Mouse (Mus musculus) lung, embryonic 15.5 days (tissue): ENCODE results near the gene Gm37240. TPM values are rescaled to one million over a fixed set of nuclear protein-coding genes. Genes with fewer than 3 reads are reported as not detected.
"Not testable (repeated sequence)": the region's sequence is repeated elsewhere in the genome, so short reads cannot be mapped to it uniquely, and the experiment has no call there.

Experiments used
- ATAC-seq: fragments of 200-750 bp; cut with Nextera tagmentation; 2 replicates; pipeline ENCODE4 v1.8.0; 2017; ENCODE audit warnings: moderate number of reproducible peaks, borderline replicate concordance; ENCODE audit not compliant: low FRiP score, low TSS enrichment; ENCODE audit errors: extremely low read depth
- H3K27ac ChIP-seq: fragments of 300-500 bp; sonication (generic); 2 replicates; pipeline ENCODE4 v1.5.1; 2015; ENCODE audit warnings: moderate library complexity, mild to moderate bottlenecking, inconsistent platforms
- H3K27me3 ChIP-seq: fragments of 300-500 bp; sonication (generic); 2 replicates; pipeline ENCODE4 v1.6.1; 2015; ENCODE audit warnings: inconsistent platforms
- H3K36me3 ChIP-seq: fragments of 300-500 bp; sonication (generic); 2 replicates; pipeline ENCODE4 v1.6.1; 2015; ENCODE audit warnings: inconsistent platforms
- H3K4me1 ChIP-seq: fragments of 300-500 bp; sonication (generic); 2 replicates; pipeline ENCODE4 v1.6.1; 2015; ENCODE audit warnings: inconsistent platforms
- H3K4me2 ChIP-seq: fragments of 300-500 bp; sonication (generic); 2 replicates; pipeline ENCODE4 v1.6.1; 2015; ENCODE audit warnings: inconsistent platforms, mild to moderate bottlenecking, moderate library complexity
- H3K4me3 ChIP-seq: fragments of 300-500 bp; sonication (generic); 2 replicates; pipeline ENCODE4 v1.5.1; 2015; ENCODE audit warnings: mild to moderate bottlenecking, inconsistent platforms
- H3K9ac ChIP-seq: fragments of 300-500 bp; sonication (generic); 2 replicates; pipeline ENCODE4 v1.6.1; 2015; ENCODE audit warnings: inconsistent platforms
- H3K9me3 ChIP-seq: fragments of 300-500 bp; sonication (generic); 2 replicates; pipeline ENCODE4 v1.6.1; 2016; ENCODE audit warnings: inconsistent platforms
- WGBS: fragments of 180-500 bp; shearing (Covaris S2); methylation state at CpG from one replicate; pipeline ENCODE4 v1.1.7; 2015; 5-methylcytosine and 5-hydroxymethylcytosine counted together
- polyA plus RNA-seq: library from polyadenylated mRNA; unstranded; fragments of >200 nt; fragmentation: Nextera tagmentation; extraction: Ambion mirVana; gene quantifications from 2 replicates; pipeline ENCODE4 v1.2.1, GENCODE M21; 2015

Gm37240 gene
- polyA plus RNA-seq, 1 experiment from 2014 or later, result 8.8 TPM

DNA sequence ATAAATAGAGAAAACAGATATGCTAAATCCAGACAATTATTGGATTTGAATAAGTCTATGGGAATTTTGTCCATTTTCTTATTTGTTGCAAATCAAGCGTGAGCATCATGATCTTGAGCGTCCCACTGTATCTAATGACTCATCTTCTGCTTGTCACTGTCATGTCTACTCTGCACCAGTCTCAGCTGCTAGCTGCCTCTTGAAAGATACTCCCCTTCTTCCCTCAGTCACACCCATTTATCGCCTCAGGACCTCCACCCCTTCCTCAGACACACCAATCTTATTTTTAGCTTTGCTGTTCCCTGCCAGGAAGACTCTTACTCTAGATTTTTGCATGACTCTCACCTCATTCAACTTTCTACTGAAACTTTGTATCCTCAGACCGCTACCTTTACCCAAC lies 1323.9 kb downstream of the Gm37240 start:
- H3K36me3 ChIP-seq, result no peaks in the 10 kb centered on the region
- no peak overlapping the region for H3K9ac ChIP-seq
- no peak overlapping the region for H3K27ac ChIP-seq

DNA sequence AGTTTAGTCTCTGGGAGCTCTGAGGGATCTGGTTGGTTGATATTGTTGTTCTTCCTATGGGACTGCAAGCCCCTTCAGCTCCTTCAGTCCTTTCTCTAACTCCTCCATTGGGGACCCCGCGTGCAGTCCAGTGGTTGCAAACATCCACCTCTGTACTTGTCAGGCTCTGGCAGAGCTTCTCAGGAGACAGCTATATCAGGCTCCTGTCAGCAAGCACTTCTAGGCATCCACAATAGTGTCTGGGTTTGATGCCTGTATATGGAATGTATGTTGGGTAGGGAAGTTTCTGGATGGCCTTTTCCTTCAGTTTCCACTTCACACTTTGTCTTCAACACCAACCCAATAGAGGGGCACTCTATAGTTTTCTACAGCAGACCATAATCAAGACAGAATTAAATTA lies 1324.4 kb downstream of the Gm37240 start:
- 88% methylated on average over 2 of the region's 2 CpGs for WGBS
- ATAC-seq, H3K27ac ChIP-seq: not testable (repeated sequence)

More for the DNA sequence above, 1323.9 kb downstream of the Gm37240 start:
- H3K9me3 ChIP-seq, result no peaks in the 10 kb centered on the region
- ATAC-seq, result no peak
- no peaks in the 10 kb centered on the region for H3K27me3 ChIP-seq
- no peak overlapping the region for H3K4me2 ChIP-seq
- H3K4me3 ChIP-seq, result no peak overlapping the region
- WGBS, result 86% methylated on average over 4 of the region's 4 CpGs
- H3K4me1 ChIP-seq, result 0 out of 2 replicates have a peak, but pooled peaks cover 5% of the 10 kb centered on the region

DNA sequence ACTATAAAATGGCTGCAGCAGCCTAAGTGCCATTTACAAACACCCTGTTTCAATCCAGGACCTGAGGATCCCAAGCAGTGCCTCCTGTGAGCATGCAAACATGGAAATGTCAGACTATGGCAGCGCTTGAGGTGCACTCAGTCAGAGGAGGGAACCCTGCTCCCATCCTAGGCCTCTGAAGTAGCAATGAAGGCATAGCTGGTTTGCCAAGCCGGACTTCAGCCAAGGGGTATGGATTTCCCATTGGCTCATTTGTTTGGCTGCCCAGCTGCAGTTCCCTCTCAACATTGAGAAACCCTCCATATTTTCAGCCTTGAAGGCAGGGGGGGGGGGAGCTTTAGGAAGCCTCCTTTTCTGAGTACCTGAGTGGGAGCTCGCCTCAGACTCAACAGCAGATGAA lies 1329.0 kb downstream of the Gm37240 start:
- H3K4me1 ChIP-seq, result peaks cover 7% of the 10 kb centered on the region; the same call in 1 of the 2 replicates
- no peak overlapping the region for H3K27ac ChIP-seq
- H3K9ac ChIP-seq, result no peak overlapping the region
- H3K36me3 ChIP-seq, result no peaks in the 10 kb centered on the region
- H3K4me2 ChIP-seq, result no peak overlapping the region
- H3K9me3 ChIP-seq, result no peaks in the 10 kb centered on the region
- no peak for ATAC-seq
- no peaks in the 10 kb centered on the region for H3K27me3 ChIP-seq
- WGBS, result 86% methylated on average over 3 of the region's 3 CpGs
- H3K4me3 ChIP-seq, result no peak overlapping the region

More for the DNA sequence above, 1324.4 kb downstream of the Gm37240 start:
- H3K4me1 ChIP-seq, H3K9me3 ChIP-seq, H3K4me2 ChIP-seq, H3K4me3 ChIP-seq, H3K27me3 ChIP-seq, H3K9ac ChIP-seq, H3K36me3 ChIP-seq: not testable (repeated sequence)

DNA sequence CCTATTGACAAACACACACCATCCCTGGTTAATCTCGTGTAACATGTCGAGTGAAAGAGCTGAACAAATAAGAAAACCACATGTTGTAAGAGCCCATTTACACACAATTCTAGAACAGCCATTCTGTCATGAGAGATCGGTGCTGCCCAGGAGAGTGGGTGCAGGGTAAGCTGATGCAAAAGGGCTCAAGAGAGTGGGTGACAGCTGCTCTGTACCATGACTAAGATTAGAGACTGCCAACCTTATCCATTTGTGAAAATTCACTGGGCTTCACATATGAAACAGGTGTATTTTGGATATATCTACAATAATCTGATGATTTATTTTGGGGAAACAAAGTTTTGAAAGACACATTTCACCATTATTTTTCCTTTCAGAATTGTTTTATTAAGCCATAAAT lies 1331.5 kb downstream of the Gm37240 start:
- no peak overlapping the region for H3K9ac ChIP-seq
- H3K4me3 ChIP-seq, result no peak overlapping the region
- no peaks in the 10 kb centered on the region for H3K9me3 ChIP-seq
- no peak overlapping the region for H3K27ac ChIP-seq
- 66% methylated on average over 3 of the region's 3 CpGs for WGBS
- H3K36me3 ChIP-seq, result no peaks in the 10 kb centered on the region
- no peaks in the 10 kb centered on the region for H3K27me3 ChIP-seq
- H3K4me1 ChIP-seq, result peaks cover 3% of the 10 kb centered on the region; the same call in 1 of the 2 replicates
- ATAC-seq, result no peak
- no peak overlapping the region for H3K4me2 ChIP-seq

DNA sequence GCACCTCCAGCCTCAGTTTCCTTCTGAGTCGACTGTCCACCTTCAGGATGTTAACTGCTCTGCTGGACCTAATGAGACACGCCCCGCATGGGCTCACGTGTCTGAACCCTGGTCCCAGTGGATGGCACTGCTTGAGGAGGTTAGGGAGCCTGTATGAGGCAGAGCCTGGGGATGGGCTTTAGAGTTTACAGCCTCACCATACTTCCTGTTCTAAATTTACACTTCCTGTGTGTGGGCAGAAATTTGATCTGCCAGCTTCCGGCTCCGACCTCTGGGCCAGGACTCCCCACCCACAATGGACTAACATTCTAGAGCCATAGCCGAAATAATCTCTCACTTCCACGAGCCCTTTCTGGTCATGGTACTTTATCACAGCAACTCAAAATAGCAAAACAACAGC lies 1340.1 kb downstream of the Gm37240 start:
- Histone ChIP-seq H3K9ac (no peak overlapping the region), H3K4me2 (no peak overlapping the region), H3K36me3 (no peaks in the 10 kb centered on the region), H3K4me3 (no peak overlapping the region), H3K9me3 (no peaks in the 10 kb centered on the region), H3K4me1 (0 out of 2 replicates have a peak, but pooled peaks cover 2% of the 10 kb centered on the region), H3K27ac (no peak overlapping the region), H3K27me3 (no peaks in the 10 kb centered on the region)
- whole genome bisulfite sequencing, result 66% methylated on average over 8 of the region's 8 CpGs
- ATAC-seq, result no peak

DNA sequence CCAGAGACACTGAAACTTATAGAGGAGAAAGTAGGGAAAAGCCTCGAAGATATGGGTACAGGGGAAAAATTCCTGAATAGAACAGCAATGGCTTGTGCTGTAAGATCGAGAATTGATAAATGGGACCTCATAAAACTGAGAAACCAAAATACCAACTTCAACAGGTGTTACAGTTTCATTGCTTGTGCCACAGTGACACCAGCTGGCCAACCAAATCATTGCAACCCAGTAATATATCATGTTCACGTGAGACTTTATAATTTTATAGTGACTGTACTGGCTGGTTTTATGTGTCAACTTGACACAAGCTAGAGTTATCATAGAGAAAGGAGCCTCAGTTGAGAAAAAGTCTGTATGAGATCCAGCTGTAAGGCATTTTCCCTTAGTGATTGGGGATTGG lies 1344.9 kb downstream of the Gm37240 start:
- ATAC-seq, H3K4me1 ChIP-seq, H3K9ac ChIP-seq, H3K27me3 ChIP-seq, H3K36me3 ChIP-seq, H3K27ac ChIP-seq, H3K4me3 ChIP-seq, H3K4me2 ChIP-seq, H3K9me3 ChIP-seq: not testable (repeated sequence)
- WGBS, result 12% methylated on average over 3 of the region's 3 CpGs

DNA sequence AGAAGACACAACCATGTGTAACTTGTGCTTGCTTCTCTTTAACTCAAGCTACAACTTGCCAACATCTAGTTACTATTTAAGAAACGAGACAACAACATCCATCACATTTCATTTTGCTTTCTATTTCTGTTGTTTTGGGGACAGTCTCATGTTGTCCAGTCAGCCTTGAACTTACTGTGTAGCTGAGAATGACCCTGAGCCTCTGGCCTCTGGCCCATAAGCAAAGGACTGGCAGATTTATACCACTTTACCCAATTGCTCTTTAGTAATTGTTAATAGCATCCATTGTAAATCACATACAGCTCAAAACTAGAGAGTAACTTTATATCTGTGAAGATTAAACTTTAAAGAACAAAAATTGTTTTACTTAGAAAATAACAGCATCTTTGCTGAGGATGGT lies 1345.4 kb downstream of the Gm37240 start:
- no peak for ATAC-seq
- H3K4me2 ChIP-seq, result no peak overlapping the region

DNA sequence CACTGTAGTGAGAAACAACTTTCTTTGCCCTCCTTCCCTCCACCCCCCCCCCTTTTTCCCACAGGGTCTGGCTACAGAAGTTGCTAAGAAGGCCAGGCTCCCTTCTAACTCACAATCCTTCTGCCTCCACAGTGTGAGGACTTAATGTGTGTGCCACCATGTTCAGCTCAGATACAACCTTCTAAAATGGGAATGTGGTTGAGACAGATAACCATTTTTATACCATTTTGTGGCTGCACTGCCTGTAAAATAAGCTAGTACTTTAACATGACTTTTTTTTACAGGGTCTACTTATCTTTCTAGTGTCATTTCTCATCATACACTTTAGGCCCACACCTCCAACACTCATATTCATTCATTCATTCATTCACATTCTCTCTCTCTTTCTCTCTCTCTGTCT lies 1346.7 kb downstream of the Gm37240 start:
- Histone ChIP-seq H3K9me3 (no peaks in the 10 kb centered on the region), H3K9ac (no peak overlapping the region), H3K4me3 (no peak overlapping the region), H3K27me3 (no peaks in the 10 kb centered on the region), H3K27ac (no peak overlapping the region), H3K4me2 (no peak overlapping the region), H3K4me1 (0 out of 2 replicates have a peak, but pooled peaks cover 7% of the 10 kb centered on the region), H3K36me3 (no peaks in the 10 kb centered on the region)
- ATAC-seq, result no peak

More for the DNA sequence above, 1345.4 kb downstream of the Gm37240 start:
- Histone ChIP-seq H3K4me1 (0 out of 2 replicates have a peak, but pooled peaks cover 7% of the 10 kb centered on the region), H3K27me3 (no peaks in the 10 kb centered on the region), H3K9me3 (no peaks in the 10 kb centered on the region), H3K9ac (no peak overlapping the region), H3K27ac (no peak overlapping the region), H3K36me3 (no peaks in the 10 kb centered on the region), H3K4me3 (no peak overlapping the region)
- 76% methylated on average over 1 of the region's 1 CpGs for WGBS

DNA sequence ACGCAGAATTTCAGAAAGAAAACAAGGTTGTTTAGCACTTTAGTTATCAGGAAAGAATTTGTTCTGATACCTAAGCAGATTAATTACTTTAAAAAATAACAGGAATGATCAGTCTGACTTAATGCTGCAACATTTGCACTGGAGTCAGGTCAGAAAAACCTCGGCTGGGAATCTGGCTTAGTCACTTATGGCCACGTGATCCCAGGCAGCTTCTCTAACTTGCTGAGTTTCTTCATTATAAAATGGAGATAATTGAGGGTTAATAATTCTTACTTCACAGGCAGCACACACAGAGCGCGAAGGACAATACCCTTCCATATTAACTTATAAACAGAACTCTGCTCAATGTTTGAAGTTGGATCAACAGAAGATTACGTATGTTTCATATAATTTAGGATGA lies 1350.3 kb downstream of the Gm37240 start:
- H3K36me3 ChIP-seq, result 0 out of 2 replicates have a peak, but pooled peaks cover 3% of the 10 kb centered on the region
- no peaks in the 10 kb centered on the region for H3K27me3 ChIP-seq
- H3K27ac ChIP-seq, result no peak overlapping the region
- no peak overlapping the region for H3K9ac ChIP-seq
- 66% methylated on average over 6 of the region's 6 CpGs for WGBS
- 0 out of 2 replicates have a peak, but pooled peaks cover 5% of the 10 kb centered on the region for H3K4me1 ChIP-seq
- ATAC-seq, result no peak
- H3K9me3 ChIP-seq, result no peaks in the 10 kb centered on the region
- no peak overlapping the region for H3K4me2 ChIP-seq
- no peak overlapping the region for H3K4me3 ChIP-seq

DNA sequence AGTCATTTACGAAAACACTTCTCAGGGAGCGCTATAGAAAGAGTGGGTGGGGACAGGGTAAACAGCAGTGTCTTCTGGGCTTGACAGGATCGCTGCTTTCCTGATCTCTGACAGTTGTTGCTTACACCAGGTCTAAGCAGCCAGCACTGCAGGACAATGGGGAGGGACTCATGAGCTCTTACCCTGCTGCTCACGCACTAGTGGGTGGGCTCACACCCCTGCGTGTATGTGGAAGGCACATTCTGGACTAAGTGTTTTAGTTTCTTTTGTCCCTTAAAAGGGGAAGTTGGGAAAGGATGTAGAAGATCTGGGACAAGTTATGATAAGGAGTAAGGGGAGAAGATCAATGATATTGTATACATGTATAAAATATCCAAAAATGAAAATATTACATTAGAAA lies 1354.1 kb downstream of the Gm37240 start:
- Histone ChIP-seq H3K4me1 (no peaks in the 10 kb centered on the region), H3K27me3 (no peaks in the 10 kb centered on the region), H3K4me2 (no peak overlapping the region), H3K27ac (no peak overlapping the region), H3K36me3 (0 out of 2 replicates have a peak, but pooled peaks cover 3% of the 10 kb centered on the region), H3K4me3 (no peak overlapping the region), H3K9ac (no peak overlapping the region), H3K9me3 (no peaks in the 10 kb centered on the region)
- 66% methylated on average over 5 of the region's 5 CpGs for WGBS
- no peak for ATAC-seq

DNA sequence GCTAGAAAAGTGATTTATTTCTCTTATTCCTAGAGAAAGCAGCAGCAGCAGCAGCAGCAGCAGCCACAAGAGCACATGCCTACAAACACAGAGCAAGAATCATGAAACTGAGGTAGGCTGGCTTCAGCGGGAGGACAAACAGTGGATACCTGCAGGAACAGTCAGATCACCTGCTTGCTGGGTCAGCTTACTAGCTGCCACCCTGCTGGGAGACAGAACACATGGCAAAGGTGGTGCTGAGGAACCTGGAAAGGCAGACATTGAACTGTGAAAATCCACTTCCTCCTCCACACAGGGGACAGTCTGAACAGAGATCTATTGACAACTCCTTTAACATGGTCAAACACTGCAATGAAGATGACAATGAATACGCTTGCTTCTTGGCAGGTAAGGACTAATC lies 1358.3 kb downstream of the Gm37240 start:
- H3K9ac ChIP-seq, result no peak overlapping the region
- 72% methylated on average over 2 of the region's 2 CpGs for whole genome bisulfite sequencing
- H3K4me2 ChIP-seq, result no peak overlapping the region
- H3K4me3 ChIP-seq, result no peak overlapping the region
- ATAC-seq, result no peak
- H3K27me3 ChIP-seq, result no peaks in the 10 kb centered on the region
- no peaks in the 10 kb centered on the region for H3K4me1 ChIP-seq
- H3K9me3 ChIP-seq, result no peaks in the 10 kb centered on the region
- H3K27ac ChIP-seq, result no peak overlapping the region
- peaks cover 12% of the 10 kb centered on the region for H3K36me3 ChIP-seq

DNA sequence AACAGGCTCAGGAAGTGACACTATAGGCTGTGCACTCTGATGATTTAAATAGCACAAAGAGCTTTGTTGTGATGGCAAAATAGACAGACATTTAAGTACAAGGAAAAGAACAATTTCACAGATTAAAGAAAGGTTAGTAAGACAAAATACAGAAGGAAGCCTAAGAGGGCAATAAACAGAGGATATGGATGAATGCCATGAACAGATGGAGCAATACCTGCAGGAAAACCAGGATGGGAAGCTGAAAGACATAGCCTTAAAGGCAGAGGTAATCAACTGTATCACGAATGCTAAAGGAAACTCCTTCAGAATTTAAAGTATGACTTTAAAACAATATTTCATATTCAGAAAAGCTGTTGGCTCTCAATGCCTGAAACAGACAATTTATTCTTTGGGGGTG lies 1362.4 kb downstream of the Gm37240 start:
- H3K4me3 ChIP-seq, result no peak overlapping the region
- 68% methylated on average over 1 of the region's 1 CpGs for WGBS
- H3K4me2 ChIP-seq, result no peak overlapping the region
- H3K9me3 ChIP-seq, result no peaks in the 10 kb centered on the region
- no peaks in the 10 kb centered on the region for H3K4me1 ChIP-seq
- peaks cover 10% of the 10 kb centered on the region for H3K36me3 ChIP-seq
- no peaks in the 10 kb centered on the region for H3K27me3 ChIP-seq
- H3K9ac ChIP-seq, result no peak overlapping the region
- ATAC-seq, result no peak
- no peak overlapping the region for H3K27ac ChIP-seq

DNA sequence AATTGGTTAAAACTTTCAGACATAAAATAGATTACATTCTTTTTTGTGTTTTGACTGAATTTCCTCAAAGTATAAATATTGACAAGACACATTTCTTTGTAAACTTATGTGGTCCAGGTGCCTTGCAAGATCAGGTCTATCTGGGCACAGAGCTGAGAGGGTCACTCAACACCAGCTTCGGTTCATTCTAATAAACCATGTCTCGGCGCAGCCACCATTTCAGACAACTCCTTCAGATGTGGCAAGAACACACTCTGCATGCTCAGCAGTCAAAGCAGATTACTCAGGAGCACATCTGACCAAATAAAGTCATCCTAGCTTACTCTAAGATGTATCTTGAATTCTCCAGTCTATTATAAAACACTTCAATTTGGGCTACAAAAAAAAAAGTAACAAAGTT lies 1371.2 kb downstream of the Gm37240 start:
- Histone ChIP-seq H3K4me2 (no peak overlapping the region), H3K27me3 (no peaks in the 10 kb centered on the region), H3K4me3 (no peak overlapping the region), H3K9ac (no peak overlapping the region), H3K36me3 (no peaks in the 10 kb centered on the region; the same call in 1 of the 2 replicates), H3K4me1 (no peaks in the 10 kb centered on the region), H3K27ac (no peak overlapping the region), H3K9me3 (no peaks in the 10 kb centered on the region)
- 59% methylated on average over 3 of the region's 3 CpGs for WGBS
- ATAC-seq, result no peak
